Mouse (Mus musculus) spleen, adult 2 months (tissue): Measurements from ENCODE around the gene Prkcb. TPM values are rescaled to one million over a fixed set of nuclear protein-coding genes. Genes with fewer than 3 reads are reported as not detected.

Experiments used
- DNase-seq, 2 experiments: peaks; one replicate each; pipeline versions ENCODE4 v3.0.0 to v3.0.0-alpha.2; 2012 to 2021; ENCODE audit warnings: low spot score in 2 of 2, low read depth in 1 of 2
- H3K27ac ChIP-seq: fragments of 200-500 bp; 2 replicates; pipeline ENCODE4 v1.5.1; 2012; ENCODE audit warnings: low read length, inconsistent platforms; ENCODE audit not compliant: insufficient read depth
- H3K27me3 ChIP-seq: fragments of 200-500 bp; 2 replicates; pipeline ENCODE4 v1.6.1; 2012; ENCODE audit warnings: mild to moderate bottlenecking, moderate library complexity, low read length, inconsistent platforms; ENCODE audit not compliant: control insufficient read depth, insufficient read depth
- H3K36me3 ChIP-seq: fragments of 200-500 bp; 2 replicates; pipeline ENCODE4 v1.6.1; 2012; ENCODE audit warnings: mild to moderate bottlenecking, low read length, inconsistent platforms; ENCODE audit not compliant: control insufficient read depth, insufficient read depth
- H3K4me1 ChIP-seq: fragments of 200-500 bp; 2 replicates; pipeline ENCODE4 v1.6.1; 2011; ENCODE audit warnings: inconsistent platforms; ENCODE audit not compliant: control insufficient read depth, insufficient read depth, insufficient read length
- H3K4me3 ChIP-seq: fragments of 200-500 bp; 2 replicates; pipeline ENCODE4 v1.5.1; 2011; ENCODE audit warnings: mild to moderate bottlenecking, inconsistent platforms; ENCODE audit not compliant: insufficient read depth, insufficient read length; ENCODE audit errors: extremely low read depth
- CTCF ChIP-seq: fragments of 200-500 bp; IDR thresholded peaks from 2 replicates; pipeline ENCODE4 v1.5.1; 2011; ENCODE audit warnings: mild to moderate bottlenecking, inconsistent platforms; ENCODE audit not compliant: insufficient read depth, insufficient read length, insufficient replicate concordance; ENCODE audit errors: extremely low read depth
- POLR2A ChIP-seq: fragments of 200-500 bp; IDR thresholded peaks from 2 replicates; pipeline ENCODE4 v1.6.1; 2011; ENCODE audit warnings: low read depth, low read length, inconsistent platforms
- WGBS: fragments of 180-500 bp; shearing (Covaris S2); methylation state at CpG from one replicate; pipeline ENCODE4 v1.1.7; 2018; 5-methylcytosine and 5-hydroxymethylcytosine counted together
- polyA plus RNA-seq: library from polyadenylated mRNA; depleted of rRNA; stranded (reverse); fragments of >200 nt; gene quantifications from 2 replicates; pipeline ENCODE4 v1.2.3, GENCODE M21; 2012

Gene Prkcb
- polyA plus RNA-seq, 1 experiment, result 106 TPM

DNA sequence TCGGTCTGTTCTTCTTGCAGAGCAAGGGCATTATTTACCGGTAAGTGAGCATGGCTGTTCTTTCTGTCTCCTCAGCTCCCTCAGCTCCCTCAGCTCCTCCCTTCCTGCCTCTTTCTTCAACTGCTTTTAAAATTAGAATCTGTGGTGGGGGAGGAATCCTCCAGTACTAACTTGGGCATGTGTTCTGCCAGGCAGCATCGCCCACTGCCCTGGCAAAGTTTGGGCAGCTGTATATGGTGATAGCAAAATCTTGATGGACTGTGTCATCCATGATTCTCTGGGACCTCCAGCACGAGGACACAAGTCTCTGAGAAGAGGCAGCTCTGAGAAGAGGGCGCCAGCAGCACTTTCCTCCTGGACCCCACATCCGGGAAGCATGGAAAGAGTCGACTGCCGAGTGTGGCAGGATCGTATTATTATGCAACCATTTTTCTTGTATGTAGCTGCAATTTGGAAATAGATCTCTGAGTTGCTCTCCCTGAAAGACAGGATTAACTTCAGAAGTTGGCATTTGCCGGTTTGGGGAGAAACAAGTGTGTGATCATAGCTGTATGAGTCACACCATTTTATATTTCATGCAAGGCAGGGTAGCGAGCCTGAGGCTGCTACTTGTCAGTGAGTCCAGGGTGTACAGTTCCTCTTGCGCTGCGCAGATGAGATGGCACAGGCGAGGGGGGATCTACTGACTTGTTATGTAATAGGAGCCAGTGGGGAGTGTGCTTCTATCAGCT, 296.0 kb downstream of the Prkcb start:
- WGBS, result 86% methylated on average over 14 of the region's 14 CpGs
- no peak for TF ChIP-seq POLR2A
- TF ChIP-seq CTCF, result no peak
- no peaks in the 10 kb centered on the region for H3K4me1 ChIP-seq

DNA sequence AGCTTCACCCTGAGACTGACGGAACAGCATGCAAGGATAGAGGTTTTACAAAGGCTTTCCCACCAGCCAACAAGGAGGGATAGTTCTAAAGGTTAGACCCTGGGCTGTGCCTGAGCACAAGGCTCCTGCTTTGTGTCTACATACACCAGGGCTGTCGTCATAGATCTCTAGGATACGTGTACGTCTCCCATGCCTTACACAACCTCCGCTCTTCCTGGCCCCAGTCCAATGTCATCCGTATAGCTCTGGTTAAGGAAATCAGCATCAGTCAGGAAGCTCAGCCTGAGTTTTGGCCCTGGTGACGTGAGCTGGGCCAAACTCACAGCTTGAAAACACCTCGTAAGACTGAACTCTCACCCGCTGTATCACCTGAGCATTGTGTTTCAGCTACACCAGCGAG, 307.3 kb downstream of the Prkcb start:
- no peaks in the 10 kb centered on the region for H3K27me3 ChIP-seq
- 92% methylated on average over 10 of the region's 10 CpGs for WGBS
- H3K4me1 ChIP-seq, result no peaks in the 10 kb centered on the region
- peaks cover 40% of the 10 kb centered on the region for H3K36me3 ChIP-seq
- TF ChIP-seq POLR2A, result no peak
- TF ChIP-seq CTCF, result no peak
- DNase-seq, result no peak
- no peak overlapping the region for H3K27ac ChIP-seq
- H3K4me3 ChIP-seq, result no peak overlapping the region

More for the DNA sequence above, 296.0 kb downstream of the Prkcb start:
- H3K27me3 ChIP-seq, result no peaks in the 10 kb centered on the region
- DNase-seq, result no peak
- H3K36me3 ChIP-seq, result peaks cover 31% of the 10 kb centered on the region
- no peak overlapping the region for H3K4me3 ChIP-seq
- no peak overlapping the region for H3K27ac ChIP-seq

DNA sequence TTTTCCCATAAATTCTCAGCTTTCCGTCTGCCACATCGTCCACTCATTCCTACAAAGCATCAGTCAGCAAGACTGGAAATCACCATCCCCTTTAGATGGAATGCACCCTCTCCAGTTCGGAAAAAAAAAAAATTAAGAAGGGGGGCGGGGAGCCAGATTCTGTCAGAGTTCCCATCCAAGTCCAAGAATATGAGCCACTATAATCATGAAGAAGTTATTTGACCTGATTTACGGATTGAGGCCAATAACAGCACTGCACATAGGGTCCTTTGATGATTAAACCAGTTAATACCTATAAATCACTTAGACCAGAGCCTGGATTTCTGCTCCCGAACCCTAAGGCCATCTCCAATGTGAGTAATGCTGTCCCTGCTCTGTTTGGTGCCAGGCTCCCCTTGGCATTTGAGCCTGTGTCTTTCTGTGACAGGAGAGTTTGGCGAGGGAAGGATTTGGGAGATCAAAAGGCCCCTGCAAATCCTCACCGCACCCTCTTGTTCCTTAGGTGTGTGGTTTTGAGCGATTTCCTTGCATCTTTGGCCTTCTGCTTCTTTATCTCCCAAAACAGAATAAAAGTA, 308.1 kb downstream of the Prkcb start:
- WGBS, result 88% methylated on average over 9 of the region's 9 CpGs
- DNase-seq, result no peak
- Histone ChIP-seq H3K36me3 (peaks cover 44% of the 10 kb centered on the region), H3K27ac (no peak overlapping the region), H3K4me3 (no peak overlapping the region), H3K27me3 (no peaks in the 10 kb centered on the region), H3K4me1 (no peaks in the 10 kb centered on the region)
- no peak for TF ChIP-seq CTCF
- TF ChIP-seq POLR2A, result no peak

DNA sequence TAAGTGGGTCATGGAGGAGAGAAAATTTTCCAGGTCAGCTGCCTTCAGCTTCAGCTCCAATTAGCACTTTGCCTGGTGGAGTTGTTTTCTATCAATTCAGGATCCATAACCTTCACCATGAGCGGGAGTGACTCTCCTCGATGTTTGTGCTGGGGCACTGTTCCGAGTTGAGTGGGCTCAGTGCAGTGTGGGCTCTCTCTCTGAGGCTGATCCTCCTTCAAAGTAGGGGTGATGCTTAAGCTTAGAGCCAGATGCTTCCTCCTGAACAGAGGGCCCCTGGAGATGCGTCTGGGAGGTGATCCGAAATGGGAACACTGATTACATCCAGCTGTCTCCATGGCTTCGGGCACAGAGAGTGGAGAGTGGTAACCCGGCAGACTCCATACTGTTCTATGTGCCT, 308.8 kb downstream of the Prkcb start:
- Histone ChIP-seq H3K27me3 (no peaks in the 10 kb centered on the region), H3K4me1 (no peaks in the 10 kb centered on the region), H3K27ac (no peak overlapping the region), H3K36me3 (peaks cover 50% of the 10 kb centered on the region), H3K4me3 (no peak overlapping the region)
- no peak for DNase-seq
- WGBS, result 91% methylated on average over 7 of the region's 7 CpGs
- TF ChIP-seq CTCF, result no peak
- TF ChIP-seq POLR2A, result no peak

DNA sequence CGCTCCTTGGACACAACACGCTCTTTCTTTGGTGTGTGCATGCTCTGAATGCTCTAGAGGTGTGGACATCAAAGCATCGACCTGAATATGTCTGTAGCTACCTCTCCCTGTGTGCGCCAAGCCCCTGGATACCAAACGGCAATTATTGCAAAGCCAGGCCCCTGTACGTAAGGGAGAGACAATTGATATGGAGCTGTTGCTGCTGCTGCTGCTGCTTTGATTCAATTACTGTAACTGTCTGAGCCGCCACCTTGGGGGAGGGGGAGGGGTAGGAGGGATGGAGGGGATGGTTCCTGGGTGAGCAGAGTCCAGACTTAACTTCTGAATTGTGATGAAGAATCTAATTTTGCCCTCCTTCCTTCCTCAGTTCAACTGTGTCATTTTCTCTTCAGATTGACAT, 312.3 kb downstream of the Prkcb start:
- no peak for DNase-seq
- TF ChIP-seq CTCF (no peak), POLR2A (no peak)
- Histone ChIP-seq H3K4me1 (no peaks in the 10 kb centered on the region), H3K27ac (no peak overlapping the region), H3K36me3 (peaks cover 44% of the 10 kb centered on the region), H3K4me3 (no peak overlapping the region), H3K27me3 (no peaks in the 10 kb centered on the region)
- WGBS, result 91% methylated on average over 7 of the region's 7 CpGs

DNA sequence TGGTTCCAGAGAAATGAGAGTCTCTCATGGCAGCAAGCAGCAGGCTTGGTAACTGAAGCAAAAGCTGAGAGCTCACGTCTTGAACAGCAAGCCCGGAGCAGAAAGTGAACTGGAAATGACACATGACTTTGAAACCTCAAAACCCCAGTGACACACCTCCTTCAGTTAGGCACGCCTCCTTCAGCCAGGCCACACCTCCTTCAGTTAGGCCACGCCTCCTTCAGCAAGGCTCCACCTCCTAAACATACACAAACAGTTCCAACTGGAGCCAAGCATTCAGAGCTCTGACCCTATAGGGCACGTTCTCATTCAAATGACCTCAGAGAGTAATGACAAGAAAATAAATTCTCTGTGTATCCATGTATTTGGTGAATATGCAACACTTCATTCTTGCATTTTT, 316.5 kb downstream of the Prkcb start:
- Histone ChIP-seq H3K36me3 (peaks cover 36% of the 10 kb centered on the region), H3K27ac (no peak overlapping the region), H3K27me3 (no peaks in the 10 kb centered on the region), H3K4me1 (no peaks in the 10 kb centered on the region), H3K4me3 (no peak overlapping the region)
- TF ChIP-seq CTCF (no peak), POLR2A (no peak)
- no peak for DNase-seq
- WGBS, result 80% methylated on average over 5 of the region's 5 CpGs

DNA sequence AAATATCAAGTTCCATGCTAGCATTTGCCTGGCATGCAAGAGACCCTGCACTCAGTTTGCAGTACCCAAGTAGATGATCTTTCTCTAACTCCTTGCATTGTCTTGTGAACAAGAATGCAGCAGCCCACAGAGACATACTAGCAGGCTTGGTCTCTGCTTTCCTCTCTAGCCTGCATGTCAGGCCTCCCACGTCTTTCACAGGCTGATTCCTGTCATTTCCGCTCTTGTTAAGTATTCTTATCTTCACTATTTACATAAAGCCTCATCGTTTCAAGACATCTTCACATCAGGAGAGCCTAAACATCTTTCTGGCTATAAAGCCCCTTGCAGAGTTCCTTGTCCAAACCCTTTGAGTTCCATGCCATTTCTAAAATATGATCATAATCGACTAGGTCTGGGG, 320.9 kb downstream of the Prkcb start:
- Histone ChIP-seq H3K36me3 (peaks cover 13% of the 10 kb centered on the region), H3K4me1 (no peaks in the 10 kb centered on the region), H3K27me3 (no peaks in the 10 kb centered on the region), H3K27ac (no peak overlapping the region), H3K4me3 (no peak overlapping the region)
- 85% methylated on average over 4 of the region's 4 CpGs for WGBS
- no peak for TF ChIP-seq POLR2A
- no peak for TF ChIP-seq CTCF
- no peak for DNase-seq
